Mouse (Mus musculus) frontal cortex, postnatal 25 days (tissue): ENCODE data around the gene Blnk.

Experiments
- DNase-seq, 2 experiments: peaks; one replicate each; pipeline ENCODE4 v3.0.0; 2022; ENCODE audit warnings: low spot score in 2 of 2

The Blnk gene

DNA sequence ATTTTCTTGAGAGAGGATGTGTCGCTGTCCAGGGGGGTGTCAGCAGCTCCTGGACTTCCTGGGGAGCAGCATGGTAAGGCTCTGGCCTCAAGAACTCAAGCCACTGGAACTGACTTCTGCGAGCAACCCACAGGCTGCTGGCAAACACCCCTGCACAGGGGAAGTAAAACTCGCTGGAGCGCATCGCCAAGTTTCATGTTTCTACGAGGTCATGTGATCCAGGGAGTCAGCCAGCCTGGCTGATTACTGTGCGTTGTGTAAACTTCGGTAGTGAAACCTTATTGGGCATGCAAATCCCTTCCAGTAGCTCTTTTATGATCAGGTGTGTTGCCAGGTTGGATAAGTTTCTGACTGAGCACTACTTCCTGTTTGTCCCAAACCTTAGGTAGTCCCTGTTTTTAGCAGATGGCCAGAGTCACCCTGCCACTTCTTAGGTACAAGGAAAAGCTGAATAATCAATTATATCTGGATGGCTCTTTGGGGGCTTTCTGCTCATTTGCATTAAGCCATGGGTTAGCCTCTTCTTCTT lies at the start of gene Blnk:
TSS of gene Blnk (minus strand) at position 479 of the 529 bp plus-strand sequence.
- DNase-seq, result peak in 1 of 2 experiments; percentile 46

GRCm38 (mm10) chr19:41039110-41039509 lies 44.8 kb upstream of the Blnk start:
- DNase-seq, result no peak

DNA sequence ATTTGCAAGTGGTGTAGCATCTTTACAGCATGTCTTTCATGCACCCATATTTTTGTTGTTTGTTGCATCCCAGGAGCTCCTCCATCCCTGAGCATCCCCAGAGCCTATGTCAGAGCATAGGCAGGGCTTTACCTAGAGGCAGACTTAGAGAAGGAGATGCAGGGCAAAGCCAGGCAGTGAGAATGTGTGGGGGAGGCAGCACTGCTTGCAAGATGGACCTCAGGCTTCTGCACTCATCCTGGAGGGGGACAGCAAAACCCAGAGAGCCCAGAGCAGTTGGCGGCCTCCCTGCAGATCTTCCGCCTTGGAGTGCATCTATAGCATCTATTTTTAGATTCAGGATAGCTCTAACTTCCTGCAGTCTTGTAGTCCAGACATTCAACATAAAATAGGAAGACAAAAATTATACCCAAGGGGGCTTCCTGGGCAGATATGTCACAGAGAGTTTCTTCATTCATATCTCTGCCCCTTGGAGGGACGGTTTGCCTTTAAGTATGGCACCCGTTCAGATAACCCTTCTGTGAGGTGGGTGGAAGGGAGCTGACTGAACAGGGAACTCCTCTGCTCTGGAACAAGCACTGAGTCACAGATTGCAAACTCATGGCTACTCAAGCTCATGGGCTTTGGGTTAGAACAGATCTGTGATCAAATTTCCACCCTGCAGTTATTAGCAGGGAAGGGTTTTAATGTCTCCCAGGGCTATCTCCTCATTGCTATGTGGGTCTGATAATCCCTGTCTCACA lies 41.6 kb upstream of the Blnk start:
- no peak for DNase-seq

GRCm38 (mm10) chr19:41031869-41032268 lies 37.5 kb upstream of the Blnk start:
- DNase-seq, result no peak

DNA sequence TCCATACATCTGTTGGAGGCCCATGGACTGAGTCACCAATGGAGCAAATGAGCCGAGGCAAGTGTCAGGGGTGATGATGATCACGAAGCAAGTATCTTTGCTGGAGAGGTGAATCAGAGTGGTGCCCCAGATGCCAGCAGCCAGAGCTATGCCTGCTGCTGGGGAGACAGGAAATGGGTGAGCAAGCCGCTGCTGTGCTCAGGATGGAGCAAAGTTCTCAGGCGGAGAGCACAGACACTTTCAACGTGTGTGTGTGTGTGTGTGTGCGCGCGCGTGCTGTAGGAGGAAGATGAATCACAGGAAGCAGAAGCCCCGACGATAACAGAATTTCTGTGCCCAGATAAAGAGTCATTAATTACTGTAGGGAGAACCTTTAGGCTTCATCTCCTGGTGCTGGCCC lies 36.7 kb upstream of the Blnk start:
- no peak for DNase-seq

- no peak for DNase-seq
Observed at GRCm38 (mm10) chr19:41030161-41030560, 35.8 kb upstream of the Blnk start.

GRCm38 (mm10) chr19:41029219-41029618 lies 34.9 kb upstream of the Blnk start, which contains the start of gene Dntt:
TSS of gene Dntt (plus strand) at chr19:41029275.
- DNase-seq, result no peak

DNA sequence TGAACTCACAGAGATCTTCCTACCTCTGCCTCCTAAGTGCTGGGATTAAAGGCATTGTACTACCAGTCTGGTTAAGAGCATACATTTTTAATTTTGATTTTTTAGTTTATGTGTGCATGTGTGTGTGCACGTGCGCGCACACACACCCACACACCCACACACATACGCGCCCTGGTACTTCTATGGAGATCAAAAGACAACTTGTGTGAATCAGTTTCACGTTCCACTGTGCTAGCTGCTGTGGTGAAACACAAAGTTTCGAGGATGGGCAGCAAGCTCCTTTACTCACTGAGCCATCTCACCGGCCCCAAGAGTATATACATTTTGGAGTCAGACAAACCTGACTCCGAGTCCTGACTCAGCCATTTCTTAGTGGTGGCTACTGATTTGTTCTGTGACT lies 33.3 kb upstream of the Blnk start:
- no peak for DNase-seq

- no peak for DNase-seq
Observed at GRCm38 (mm10) chr19:41027024-41027423, 32.7 kb upstream of the Blnk start.

GRCm38 (mm10) chr19:41026551-41026950 lies 32.2 kb upstream of the Blnk start:
- DNase-seq, result no peak

- no peak for DNase-seq
Observed at GRCm38 (mm10) chr19:41022244-41022643, 27.9 kb upstream of the Blnk start.

DNA sequence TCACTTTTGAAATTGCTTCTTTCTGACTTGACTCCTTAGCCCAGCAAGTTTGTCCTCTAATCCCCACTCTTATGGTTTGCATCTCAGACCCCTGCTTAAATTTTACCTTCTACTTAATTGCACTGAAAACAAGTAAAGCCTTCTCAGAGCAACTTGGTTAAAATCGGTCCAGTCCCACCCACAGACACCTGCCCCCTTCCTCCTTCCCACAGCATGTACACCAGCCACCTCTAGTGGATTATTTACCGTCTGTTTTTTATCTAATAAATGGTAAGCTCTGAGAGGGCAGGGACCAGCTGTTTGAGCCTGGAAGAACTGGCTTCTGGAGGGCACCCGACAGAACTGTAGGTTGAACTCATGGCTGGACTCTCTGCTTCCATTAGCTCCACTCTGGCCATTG lies 26.2 kb upstream of the Blnk start:
- DNase-seq, result no peak

DNA sequence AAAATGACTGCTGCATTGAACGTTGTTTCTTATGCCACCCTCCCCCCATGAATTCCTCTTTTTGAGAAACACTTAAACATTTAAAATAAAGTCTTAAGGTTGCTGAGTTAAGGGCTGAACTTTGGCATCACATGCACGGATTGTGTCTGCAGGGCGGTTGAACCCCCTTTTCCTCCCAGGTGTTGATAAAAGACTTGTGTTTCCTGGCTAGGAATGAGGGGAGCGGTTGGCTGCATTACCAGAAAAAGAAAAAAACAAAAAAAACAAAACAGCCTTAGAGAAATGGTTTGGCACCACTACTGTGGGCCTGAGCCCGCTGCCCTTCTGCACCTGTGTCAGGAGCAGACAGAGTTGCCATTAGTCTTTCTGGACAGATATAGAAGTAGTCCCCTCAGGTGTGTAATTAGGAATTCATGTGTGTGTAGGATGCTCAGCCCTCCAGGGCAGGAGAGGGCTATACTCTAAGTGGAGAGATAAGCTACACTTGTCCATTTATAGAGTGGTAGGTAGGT lies 24.9 kb upstream of the Blnk start:
- no peak for DNase-seq

DNA sequence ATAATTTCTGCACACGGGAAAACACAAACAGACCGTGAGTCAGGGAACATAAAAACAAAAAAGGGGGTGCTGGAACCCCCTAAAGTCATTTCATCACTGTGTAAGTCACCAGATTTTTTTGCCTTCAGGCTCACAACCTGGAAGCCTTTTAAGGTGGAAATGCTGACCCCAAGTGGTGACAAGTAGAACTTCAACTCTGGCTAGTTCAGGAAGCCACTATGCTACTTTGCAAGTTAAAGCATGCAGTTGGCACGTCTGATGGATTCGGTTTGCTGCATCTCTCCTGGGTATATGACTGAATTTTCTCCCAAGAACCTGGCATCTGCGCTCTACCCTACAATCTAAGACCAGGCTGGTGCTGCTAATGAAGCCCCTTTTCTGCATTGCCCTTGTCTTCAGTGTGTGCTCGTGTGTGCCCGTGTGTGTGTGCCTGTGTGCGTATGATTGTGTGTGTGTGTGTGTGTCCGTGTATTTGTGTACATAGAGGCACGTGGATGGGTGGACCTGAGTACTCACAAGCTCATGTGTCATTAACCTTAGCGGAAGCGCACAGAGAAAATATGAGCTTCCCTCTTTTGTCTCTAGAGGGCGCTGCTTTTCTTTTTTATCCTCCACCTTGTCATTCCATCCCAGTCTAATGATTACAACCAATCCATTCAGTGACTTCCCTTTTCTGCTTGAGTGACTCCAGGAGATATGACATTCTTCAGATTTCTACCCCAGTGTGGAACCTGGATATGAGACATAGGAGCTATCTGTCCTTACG lies 21.8 kb upstream of the Blnk start:
- peak in 1 of 2 experiments; percentile 58 for DNase-seq

DNA sequence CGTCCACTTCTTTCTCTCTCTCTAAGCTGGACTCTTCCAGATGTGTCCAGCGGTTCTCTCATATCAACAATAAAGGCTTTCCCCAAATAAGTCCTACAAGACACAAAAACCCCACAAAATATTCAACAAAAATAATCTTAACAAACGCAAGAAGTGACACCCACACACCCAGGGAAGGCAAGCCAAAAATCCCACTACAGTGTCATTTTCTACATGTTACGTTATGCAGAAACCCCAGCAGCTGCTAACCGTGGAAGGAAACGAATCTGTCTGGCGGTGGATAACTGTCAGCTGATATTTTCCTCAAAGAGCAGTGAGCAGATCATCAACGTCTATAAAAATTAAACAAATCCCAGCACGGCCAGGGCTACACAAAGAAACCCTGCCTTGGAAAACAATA lies 19.7 kb upstream of the Blnk start:
- DNase-seq, result no peak

- DNase-seq, result no peak
Observed at GRCm38 (mm10) chr19:41013591-41013990, 19.3 kb upstream of the Blnk start.

GRCm38 (mm10) chr19:41011676-41012075 lies 17.3 kb upstream of the Blnk start:
- no peak for DNase-seq

- no peak for DNase-seq
Observed at GRCm38 (mm10) chr19:41008674-41009395, 14.5 kb upstream of the Blnk start.

GRCm38 (mm10) chr19:41007733-41008132 lies 13.4 kb upstream of the Blnk start:
- DNase-seq, result no peak

DNA sequence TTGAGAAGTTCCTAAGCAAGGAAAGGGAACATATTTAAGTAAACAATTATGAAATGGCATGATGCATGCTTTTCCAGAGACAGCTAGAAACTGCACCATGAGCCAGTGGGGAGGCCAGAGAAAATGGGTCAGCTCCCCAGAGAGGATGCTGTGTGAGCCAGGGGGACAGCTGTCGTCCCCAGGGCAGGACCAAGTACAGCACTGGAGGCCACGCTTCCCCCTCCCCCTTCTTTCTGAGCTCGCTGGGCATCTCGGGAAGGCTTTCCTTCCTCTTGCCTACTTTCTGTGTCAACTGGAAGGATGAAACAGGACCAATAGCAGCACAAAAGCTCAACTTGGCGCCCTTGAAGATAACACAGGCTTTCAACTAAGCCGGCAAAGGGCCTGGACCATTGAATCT lies 13.0 kb upstream of the Blnk start:
- DNase-seq, result no peak

DNA sequence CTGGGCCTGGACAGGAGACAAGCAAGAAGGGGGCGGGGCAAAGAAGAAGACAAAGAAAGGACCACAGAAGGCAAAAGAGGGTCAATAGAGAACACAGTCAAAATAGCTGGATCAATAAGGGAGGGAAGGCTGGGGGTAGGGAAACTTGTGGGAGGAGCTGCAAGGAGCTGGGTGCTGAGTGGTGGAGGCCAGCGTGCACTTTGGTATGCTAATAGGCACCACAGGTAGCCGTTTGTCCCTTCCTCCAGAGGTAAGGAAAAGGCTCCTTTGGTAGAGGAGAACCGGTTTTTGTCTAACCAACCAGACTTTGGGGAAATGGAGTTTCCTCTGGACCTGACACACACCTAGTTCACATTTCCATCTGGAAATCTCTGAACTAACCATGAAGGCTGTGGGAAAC lies 12.3 kb upstream of the Blnk start:
- DNase-seq, result no peak

- DNase-seq, result no peak
Observed at GRCm38 (mm10) chr19:41003694-41004315, 9.5 kb upstream of the Blnk start.
